Mouse (Mus musculus) c-Kit-positive CD71-negative TER-119-negative erythroid progenitor cells, embryonic 14.5 days (primary cell): ENCODE measurements around the gene Prmt7.
A peak's percentile ranks its signal among the peaks of the same experiment; 100 is the strongest.
"Not testable (repeated sequence)": the region's sequence is repeated elsewhere in the genome, so short reads cannot be mapped to it uniquely, and the experiment has no call there.

Source experiments
- DNase-seq: peaks from one replicate; pipeline ENCODE4 v3.0.0-alpha.2; 2013; ENCODE audit warnings: low read depth

Gene Prmt7

DNA sequence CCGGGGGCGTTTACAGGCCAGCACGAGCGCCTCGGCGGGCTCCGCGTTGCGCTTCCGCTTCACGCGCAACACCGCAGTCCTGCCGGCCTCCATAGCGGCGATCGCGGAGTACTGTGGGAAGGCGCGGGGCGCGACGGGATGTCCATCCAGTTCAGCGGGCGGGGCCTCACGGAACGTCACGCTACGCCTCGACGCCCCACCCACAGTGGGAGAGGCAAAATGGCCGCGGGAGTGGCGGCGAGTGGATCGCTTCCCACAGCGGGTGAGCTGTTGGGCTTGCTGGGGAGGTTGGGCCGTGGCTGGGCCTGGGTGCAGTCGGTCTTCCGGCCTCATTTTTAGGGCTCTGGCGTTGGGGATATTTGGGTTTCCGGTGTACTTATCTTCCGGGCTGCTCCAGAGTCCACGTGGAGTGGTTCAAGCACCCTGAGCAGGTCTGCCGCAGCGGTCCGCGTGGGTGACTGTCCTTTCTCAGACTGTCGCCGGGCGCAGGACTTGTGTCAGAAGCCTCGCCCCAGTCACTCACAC, at the start of gene Prmt7, which contains the start of gene Slc7a6os:
Gene Prmt7 (plus strand): TSS at position 116 of the 525 bp plus-strand sequence.
Gene Slc7a6os (minus strand): TSS at position 115 of the 525 bp plus-strand sequence.
- DNase-seq = peak; percentile 91

DNA sequence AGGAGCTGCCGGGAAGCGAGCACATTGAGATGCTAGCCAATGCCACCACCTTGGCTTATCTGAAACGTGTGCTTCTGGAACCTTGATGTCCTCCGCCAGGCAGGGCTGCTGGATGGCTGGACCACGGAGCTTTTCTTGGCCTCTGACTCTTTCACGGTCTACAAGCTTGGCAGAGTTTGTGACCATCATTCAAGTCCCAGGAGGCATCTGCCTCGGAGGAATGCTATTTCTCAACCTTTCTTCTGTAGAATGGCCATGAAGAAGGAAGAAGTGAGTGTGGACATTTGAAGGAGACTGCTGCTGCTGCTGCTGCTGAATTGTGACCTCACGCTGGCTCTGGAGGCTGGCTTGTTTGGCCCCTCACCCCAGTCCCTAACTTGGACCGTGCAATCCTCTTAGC, 47.5 kb upstream of the Prmt7 start:
- no peak for DNase-seq

DNA sequence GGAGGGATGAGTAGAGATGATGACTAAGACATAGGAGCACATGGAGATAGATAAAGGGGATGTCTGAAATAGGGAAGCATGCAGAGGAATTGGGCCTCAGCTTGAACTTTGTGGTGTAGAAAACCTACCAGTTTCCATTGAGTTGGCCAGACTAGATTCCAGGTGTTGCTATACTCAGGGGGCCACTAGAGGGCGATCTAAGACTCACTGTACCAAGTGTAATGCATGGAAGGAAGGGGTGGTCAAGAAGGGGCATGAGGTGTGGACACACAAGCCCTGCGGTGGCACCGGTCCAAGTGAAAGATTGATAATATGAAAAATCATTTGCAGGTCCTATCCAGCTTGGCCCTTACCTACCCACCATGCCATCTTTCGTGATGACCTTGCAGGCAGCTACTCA, 45.3 kb upstream of the Prmt7 start:
- peak; percentile 73 for DNase-seq

DNA sequence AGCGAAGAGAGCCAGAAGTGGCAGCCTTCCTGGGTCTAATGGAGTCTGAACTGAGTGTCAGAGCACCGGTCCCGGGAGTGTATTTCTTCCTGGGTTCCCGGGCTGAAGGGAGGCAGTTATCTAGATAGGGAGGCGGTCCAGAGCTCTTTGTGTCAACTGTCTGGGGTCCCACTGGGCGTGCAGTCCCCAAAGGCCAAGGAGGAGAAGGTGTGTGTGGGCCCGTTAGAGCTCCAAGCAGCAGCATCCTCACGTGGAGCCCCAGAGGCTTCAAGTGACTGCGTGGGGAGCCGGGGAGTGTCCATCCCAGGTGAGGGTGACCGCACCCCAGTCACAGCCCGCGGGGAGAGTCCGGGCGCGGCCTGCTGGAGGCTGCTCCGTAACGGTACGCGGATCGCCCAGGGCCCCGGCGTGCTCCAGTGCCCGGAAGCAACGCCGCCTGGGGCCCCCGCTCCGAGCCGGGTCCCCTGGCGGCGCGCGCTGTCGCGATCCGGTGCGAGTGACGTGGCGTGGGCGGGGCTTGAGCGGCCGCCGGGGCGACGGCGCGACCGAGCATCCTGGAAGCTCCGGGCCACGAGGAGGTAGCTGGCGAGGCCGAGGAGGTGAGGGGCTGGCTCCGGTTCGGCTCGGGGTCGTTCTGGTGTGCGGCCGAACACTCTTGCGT, 42.2 kb upstream of the Prmt7 start, which contains the start of gene Slc7a6:
Gene Slc7a6 (plus strand): TSS at position 502 of the 661 bp plus-strand sequence.
- peak; percentile 73 for DNase-seq

DNA sequence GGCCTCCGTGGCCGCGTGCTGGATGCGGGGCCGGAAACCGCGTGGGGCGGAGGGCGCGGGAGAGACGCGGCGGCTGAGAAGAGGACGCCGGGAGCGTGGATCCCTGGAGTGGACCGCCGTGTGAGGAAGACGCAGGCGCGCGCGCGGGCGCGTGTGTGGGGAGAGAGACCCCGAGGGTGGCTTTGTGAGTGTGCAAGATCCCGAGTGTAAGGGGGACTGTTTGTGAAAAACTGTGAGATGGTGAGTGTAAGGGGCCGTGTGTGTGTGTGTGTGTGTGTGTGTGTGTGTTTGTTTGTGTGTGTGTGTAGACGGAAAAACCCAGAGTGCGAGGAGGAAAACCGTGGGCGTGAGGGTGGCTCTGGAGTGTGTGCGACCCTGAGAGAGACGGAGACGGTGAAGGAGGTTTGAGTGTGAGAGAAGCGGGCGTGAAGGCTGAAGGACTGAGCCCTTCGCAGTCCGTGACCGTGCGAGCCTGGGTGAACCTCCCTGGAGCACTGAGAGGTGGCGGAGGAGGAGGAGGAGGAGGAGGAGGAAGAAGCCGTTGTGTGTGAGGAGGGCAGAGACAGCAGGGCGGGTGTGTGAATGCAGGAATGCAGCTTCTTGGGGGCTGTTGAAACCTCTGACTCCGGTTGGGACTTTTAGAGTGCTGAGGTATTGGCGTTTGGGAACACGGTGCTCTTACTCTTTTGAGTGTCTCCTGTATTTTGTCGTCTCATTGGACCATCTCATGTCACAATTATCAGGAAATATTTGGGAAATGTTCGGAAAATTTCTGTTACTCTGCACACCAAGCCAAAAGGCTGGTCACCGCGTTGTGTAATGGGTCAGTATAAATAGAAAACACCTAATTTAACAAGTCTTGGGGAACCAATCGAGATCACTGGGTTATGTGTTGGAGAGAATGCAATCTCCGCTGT, 41.5 kb upstream of the Prmt7 start:
- no peak for DNase-seq

DNA sequence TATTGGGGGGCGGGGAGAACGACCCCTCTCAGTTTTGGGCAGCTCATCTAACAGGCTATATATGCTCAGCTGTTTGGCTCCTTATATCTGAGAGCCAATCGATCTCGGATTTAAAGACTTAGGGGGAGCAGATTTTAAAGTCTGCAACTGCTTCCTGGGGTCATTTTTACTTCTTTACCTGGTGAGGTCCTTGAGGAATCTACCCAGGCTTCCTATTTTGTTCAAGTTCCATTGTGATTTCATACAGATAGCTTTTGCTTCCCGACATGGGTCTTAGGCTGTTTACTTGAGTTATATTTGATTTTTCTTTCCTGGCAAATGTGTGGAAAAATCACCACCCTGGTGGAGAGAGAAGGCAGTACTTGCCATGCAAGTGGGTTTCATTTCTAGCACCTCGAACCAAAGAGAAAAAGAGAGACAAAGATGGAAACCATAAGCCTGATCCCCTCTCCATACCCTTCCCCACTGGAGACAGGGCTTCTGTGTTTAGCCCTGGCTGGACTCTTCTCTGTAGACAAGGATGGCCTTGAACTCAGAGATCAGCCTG, 40.7 kb upstream of the Prmt7 start:
- no peak for DNase-seq

DNA sequence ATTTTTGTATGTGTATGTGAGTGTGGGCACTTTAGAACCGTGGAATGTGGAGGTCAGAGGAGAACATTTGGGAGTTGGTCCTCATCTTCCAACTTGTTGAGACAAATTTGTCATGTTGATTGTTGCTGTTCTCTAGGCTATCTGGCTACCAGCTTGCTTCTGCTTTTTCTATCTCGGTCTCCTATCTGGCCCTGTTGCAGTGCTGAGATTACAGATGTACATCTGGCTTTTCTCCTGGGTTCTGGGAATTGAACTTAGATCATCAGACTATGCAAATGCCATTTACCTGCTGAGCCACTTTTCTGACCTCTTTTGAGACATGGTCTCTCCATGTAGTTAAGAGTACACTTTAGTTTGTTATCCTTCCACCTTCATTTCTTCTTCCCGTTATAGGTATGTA, 37.2 kb upstream of the Prmt7 start:
- DNase-seq = no peak

DNA sequence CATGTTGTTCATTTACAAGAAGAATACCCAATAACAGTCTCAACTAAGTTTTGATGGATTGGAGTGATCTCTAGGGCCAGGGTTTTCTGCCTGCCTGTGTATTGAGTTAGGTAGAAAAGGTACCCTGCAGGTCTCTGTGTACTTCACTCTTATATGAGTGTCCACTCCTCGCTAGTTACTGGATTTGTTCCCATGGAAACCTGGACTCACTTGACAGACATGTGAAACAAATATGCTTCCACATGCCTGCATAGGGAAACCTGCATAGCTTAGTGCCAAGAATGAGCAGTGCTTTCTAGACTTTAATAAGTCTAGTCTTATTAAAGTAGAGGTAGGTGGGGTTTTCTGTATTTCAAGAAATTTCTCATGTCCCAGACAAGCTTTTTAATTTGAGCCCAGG, 33.8 kb upstream of the Prmt7 start:
- no peak for DNase-seq

DNA sequence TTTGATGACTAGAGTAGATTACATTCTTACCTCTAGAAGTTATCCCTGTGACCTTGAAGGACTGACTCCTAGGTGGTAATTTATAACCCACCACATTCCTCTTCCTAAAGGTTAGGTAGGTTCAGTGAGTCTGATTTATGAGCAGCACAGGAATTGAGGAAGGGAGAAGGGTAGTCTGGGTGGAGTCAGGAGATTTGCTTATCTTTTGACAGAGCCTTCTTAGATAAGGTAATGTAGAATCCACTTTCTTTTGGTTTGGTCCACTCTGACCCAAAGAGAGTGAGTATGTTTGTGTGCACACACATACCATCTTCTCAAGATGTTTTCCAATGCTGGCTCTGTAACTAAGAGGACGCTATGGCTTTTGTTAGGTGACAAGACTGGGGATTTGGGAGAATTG, 33.1 kb upstream of the Prmt7 start:
- DNase-seq = no peak

DNA sequence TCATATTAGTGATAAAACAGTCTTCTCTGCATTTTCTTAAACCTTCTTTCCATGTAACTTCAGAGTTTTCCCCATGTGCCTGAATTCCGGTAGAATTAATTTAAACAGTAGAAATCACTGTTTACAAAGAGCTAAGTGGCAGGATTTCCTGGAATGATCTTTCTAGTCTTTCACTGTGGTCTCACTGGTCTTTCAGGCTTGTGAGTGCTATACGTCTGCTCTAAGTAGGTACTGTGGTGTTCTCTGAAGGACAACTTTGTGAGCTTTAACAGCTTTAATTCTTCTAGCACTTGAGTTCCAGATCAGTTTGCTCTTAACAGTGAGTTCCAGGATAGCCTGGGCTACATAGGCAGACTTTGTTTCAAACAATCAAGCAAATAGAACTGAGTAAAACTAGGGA, 32.3 kb upstream of the Prmt7 start:
- DNase-seq = no peak

DNA sequence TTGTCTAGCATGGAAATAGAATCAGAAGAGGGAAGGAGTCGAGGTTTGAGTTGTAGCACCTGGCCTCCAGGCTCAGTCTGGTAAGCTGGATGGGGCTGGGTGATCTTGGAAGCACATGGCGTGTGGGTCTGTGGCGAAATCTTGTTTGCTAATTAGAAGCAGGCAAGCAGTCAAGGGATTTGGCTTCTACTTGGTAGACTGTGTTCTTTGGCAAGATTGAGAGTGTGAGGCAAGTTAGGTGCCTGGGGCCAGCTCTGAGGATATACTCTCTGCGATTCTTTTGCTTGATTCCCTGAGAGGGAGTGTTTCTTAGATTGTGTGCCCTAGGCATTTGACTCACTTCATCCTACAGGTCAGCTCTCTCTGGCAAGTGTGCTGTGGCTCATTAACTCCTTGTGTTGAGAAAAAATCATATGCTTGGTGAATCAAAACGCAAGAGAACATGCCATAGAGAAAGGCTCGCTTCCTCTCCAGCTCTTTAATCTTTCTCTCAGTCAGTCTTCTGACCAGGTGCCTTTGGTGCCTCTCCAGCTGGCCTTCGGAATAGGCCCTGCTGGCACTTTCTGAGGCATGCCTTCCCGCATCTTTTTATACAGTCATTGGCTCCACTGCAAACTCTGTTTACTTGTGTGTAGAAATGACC, 25.0 kb upstream of the Prmt7 start:
- no peak for DNase-seq

DNA sequence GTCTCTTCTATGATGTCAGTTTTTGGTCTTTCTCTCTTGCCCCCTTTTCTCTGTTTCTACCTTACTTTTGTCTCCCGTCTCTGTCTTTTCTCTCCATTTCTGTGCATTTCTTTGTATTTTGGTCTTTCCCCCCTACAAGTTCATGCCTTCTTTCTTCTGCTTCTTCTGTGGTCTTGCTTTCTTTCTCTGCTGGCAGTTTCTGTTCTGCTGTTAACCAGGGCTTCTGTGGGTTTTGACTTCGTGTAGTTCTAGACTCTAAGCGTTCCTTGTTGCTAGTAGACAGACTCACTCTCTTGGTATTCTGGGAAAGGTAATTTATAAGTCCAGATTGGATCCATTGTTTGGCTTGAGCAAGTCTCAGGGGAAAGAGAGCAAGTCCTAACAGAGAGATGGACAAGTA, 24.3 kb upstream of the Prmt7 start:
- no peak for DNase-seq

DNA sequence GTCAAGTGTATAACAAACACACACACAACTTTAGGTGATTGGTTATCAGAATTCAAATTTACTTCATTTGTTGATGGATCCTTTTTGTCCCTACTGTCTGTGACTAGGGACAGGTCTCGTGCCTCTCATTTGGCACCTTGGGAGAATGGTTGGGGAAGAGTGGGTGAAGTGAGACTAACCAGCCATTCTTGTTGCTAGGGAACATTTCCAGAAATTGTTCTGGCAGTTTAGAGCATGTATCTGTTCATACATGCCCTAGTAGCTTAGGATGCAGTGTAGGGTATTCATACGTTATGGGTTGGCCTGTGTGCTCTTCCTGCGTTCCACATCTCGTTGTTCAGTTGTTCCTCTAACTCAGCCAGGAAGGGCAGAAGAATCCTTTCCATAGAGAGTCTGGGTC, 21.6 kb upstream of the Prmt7 start:
- no peak for DNase-seq

DNA sequence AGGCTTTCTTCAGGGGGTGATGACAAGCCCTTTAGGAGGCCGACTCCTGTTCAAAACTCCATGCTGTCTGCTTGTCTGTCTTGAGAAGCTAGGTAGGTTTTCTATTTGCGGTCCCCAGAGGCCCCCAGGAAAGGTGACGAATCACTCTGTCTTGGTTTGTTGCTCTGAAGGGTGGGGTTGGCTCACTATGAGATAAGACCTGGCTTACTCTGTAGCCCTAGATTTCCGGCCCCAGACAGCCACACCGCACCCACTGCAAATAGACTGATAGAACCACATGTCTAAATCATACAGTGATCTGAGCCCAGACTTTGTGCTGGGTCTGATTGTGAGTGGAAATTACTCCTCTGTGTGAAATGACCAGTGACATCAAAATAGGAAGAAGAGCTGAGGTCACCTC, 19.1 kb upstream of the Prmt7 start:
- no peak for DNase-seq

DNA sequence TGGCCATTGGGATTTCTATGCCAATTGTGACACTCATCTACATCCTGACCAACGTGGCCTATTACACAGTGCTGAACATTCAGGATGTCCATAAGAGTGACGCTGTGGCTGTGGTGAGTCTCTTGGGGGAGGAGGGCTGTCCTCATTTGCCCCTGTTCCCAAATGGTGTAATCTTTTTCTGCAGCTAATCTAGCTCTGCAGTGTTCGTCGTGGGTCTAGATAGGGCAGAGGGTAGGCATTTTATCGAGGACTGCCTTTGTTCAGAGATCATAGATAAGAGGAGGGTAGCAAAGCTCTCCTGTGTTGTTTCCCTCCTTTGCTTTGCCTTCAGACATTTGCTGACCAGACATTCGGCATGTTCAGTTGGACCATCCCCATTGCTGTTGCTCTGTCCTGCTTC, 17.6 kb upstream of the Prmt7 start:
- DNase-seq = no peak

DNA sequence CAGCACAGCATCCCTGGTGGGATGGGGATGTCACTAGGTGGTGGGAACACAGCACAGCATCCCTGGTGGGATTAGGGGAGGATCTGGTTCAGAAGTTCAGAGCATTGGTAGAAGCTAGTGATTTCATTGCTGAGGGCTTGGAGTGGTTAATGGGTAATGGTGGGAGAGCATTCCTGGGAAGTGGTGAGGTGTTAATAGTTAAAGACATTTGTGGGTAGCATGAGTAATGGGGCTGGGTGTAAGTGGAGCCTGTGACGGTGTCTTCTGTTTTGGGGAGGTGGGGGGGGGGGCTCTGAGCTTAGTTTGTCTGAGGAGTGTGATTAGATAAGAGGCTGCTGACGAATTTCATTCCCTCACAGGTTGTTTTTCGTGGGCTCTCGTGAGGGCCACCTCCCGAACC, 16.7 kb upstream of the Prmt7 start:
- DNase-seq = no peak

DNA sequence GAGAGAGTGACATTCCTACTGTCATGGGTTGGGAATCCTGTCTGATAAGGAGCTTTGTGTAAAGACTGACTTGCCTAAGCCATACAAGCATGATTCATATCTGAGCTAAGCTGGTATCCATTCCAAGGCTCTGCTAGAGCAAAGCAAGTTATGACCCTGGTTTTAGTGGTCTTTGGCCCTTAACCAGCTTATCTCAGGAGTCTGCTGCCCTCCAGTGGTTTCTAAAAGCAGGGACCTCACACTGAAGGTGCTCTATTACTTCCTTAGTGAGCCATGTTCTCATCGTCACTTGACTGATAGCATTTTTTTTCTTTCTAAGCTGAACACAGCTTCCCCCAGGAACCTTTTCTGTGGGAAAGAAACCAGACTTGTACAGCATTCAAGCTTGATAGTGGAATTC, 12.0 kb upstream of the Prmt7 start:
- DNase-seq = peak; percentile 43

DNA sequence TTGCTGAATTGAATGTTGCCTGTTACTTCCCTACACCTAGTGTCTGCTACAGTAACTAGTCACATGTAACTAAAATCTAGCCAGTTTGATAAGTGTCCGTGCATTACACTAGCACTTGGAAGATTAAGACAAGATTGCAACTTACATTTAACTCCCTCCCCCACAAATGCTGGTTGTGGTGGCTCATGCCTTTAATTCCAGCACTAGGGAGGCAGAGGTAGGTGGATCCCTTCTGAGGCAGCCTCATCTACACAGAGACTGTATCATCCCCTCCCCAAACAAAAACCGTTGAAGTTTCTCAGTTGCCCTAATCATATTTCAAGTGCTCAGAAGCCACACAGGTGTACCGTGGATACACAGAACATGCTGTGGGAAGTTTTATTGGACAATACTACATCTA, 11.1 kb upstream of the Prmt7 start:
- not testable (repeated sequence) for DNase-seq

DNA sequence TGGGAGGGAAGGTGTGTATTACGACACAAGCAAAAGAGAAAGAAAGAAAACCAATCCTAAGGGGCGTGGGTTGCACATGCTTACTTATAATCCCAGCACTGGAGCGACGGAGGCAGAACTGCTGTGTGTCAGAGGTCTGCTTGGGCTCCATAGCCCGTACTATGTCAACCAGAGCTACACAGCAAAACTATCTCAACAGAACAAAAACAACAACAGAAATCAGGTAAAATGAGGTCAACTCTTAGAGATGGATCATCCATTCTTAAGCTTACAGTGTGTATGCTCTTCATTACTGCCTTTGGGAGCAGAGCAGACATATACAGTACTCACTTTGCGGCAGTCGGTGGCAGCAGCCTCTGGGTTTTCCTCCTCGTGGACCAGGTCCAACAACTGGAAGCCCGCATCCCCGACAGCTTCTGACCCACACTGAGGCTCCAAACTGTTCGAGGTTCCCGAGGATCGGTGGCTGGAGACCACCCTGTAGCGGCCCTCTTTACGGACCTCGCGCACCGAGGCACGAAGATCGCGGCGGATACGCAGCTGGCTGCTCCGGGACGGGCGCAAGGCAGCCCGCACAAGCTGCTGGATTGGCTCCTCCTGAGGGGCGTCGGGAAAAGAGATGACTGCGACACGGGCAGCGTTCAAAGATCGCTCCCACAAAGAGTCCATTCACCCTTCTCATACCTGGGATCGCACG, 553 bp upstream of the Prmt7 start:
- no peak for DNase-seq

DNA sequence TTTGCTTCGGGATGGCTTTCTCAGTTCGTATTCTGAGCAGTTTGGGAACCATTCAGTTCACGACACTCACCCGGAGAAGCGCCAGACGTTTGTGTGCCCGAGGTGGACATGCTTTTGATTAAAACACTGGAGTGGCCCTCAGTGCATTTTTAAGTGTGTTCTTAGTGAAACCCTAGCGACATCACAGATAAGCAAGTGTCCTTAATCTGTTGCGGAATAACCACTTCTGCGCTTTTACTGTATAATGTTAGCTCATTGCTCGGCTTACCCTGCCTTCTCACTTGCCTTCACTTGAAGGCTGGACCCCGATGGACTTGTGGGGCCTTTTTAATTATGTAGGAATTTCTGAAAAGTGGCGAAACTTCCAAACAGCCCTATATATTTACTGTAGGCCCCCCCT, 685 bp downstream of the Prmt7 start:
- DNase-seq = no peak

DNA sequence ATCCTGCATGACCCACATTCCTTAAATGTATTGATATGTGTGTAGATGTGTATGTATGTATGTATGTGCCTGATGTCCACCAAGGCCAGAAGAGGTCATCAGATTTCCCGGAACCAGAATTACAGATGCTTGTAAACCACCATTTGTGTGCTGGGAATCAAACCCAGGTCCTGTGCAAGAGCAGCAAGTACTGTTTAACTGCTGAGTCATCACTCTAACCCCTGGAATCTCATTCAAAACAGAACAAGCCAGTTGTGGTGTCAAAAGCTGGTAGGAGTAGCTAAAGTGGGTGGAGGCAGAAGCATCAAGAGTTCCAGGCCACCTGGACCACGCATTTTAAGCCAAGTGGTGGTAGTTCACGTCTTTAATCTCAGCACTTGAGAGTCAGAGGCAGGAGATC, 3.2 kb downstream of the Prmt7 start:
- DNase-seq = no peak

DNA sequence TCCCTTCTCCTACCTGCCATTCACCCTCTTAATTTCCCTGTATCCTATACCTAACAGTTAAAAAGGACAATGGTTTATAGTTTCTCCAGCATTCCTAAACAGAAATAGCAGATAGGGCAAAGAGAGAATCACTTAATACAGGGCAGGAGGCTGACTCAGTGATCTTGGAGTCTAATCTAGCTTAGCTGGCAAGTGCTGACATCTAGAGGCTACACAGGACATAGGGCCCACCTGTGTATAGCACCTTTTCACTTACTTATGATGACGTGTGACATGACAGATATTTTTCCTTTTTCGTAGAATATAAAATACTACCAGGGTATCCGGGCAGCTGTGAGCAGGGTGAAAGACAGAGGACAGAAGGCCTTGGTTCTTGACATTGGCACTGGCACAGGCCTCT, 8.9 kb downstream of the Prmt7 start:
- no peak for DNase-seq
